Mouse (Mus musculus) lung, postnatal 25 days (tissue): ENCODE data around the gene Slc30a10.

Experiments used
- DNase-seq: peaks from one replicate; pipeline ENCODE4 v3.0.0; 2022; ENCODE audit warnings: low spot score

The Slc30a10 gene

GRCm38 (mm10) chr1:185454575-185454954 is at the start of gene Slc30a10:
Gene Slc30a10, plus strand, starts transcription at chr1:185454848.
- no peak for DNase-seq

GRCm38 (mm10) chr1:185405921-185406320 is 48.7 kb upstream of the Slc30a10 start:
- DNase-seq: no peak

- DNase-seq: no peak
These were observed 44.8 kb upstream of the Slc30a10 start for GRCm38 (mm10) chr1:185409831-185410230.

- no peak for DNase-seq
These were observed 36.6 kb upstream of the Slc30a10 start for GRCm38 (mm10) chr1:185418011-185418410.

- no peak for DNase-seq
These were observed 34.8 kb upstream of the Slc30a10 start for GRCm38 (mm10) chr1:185419805-185420204.

GRCm38 (mm10) chr1:185420776-185421175 is 33.9 kb upstream of the Slc30a10 start:
- no peak for DNase-seq

- DNase-seq: no peak
These were observed 28.1 kb upstream of the Slc30a10 start for GRCm38 (mm10) chr1:185426583-185426982.

- DNase-seq: no peak
These were observed 24.2 kb upstream of the Slc30a10 start for GRCm38 (mm10) chr1:185430488-185430887.

- DNase-seq: no peak
These were observed 23.2 kb upstream of the Slc30a10 start for GRCm38 (mm10) chr1:185431245-185431997.

GRCm38 (mm10) chr1:185431998-185432317 is 22.7 kb upstream of the Slc30a10 start:
- no peak for DNase-seq

- DNase-seq: no peak
These were observed 21.5 kb upstream of the Slc30a10 start for GRCm38 (mm10) chr1:185433112-185433511.

- no peak for DNase-seq
These were observed 15.6 kb upstream of the Slc30a10 start for GRCm38 (mm10) chr1:185438841-185439580.

GRCm38 (mm10) chr1:185441703-185442472 is 12.8 kb upstream of the Slc30a10 start:
- no peak for DNase-seq

GRCm38 (mm10) chr1:185448936-185449335 is 5.7 kb upstream of the Slc30a10 start:
- DNase-seq: no peak

- no peak for DNase-seq
These were observed 4.9 kb upstream of the Slc30a10 start for GRCm38 (mm10) chr1:185449727-185450126.

- DNase-seq: no peak
These were observed 3.6 kb upstream of the Slc30a10 start for GRCm38 (mm10) chr1:185451077-185451476.

GRCm38 (mm10) chr1:185451495-185451894 is 3.2 kb upstream of the Slc30a10 start:
- DNase-seq: no peak

GRCm38 (mm10) chr1:185452461-185452860 is 2.2 kb upstream of the Slc30a10 start:
- DNase-seq: no peak

- no peak for DNase-seq
These were observed 504 bp upstream of the Slc30a10 start for GRCm38 (mm10) chr1:185454144-185454543.

- DNase-seq: no peak
These were observed 480 bp downstream of the Slc30a10 start for GRCm38 (mm10) chr1:185454955-185455701.

- no peak for DNase-seq
These were observed 1.7 kb downstream of the Slc30a10 start for GRCm38 (mm10) chr1:185456327-185456726.

- no peak for DNase-seq
These were observed 5.4 kb downstream of the Slc30a10 start for GRCm38 (mm10) chr1:185460096-185460495.
